Mouse (Mus musculus) brain, embryonic 14.5 days (tissue): ENCODE measurements around the gene Trim7. TPM values are rescaled to one million over a fixed set of nuclear protein-coding genes. Genes with fewer than 3 reads are reported as not detected.
"Not testable (repeated sequence)": the region's sequence is repeated elsewhere in the genome, so short reads cannot be mapped to it uniquely, and the experiment has no call there.

Experiments used
- DNase-seq: peaks from one replicate; pipeline ENCODE4 v3.0.0-alpha.2; 2011; ENCODE audit warnings: low read depth
- CTCF ChIP-seq: fragments of 200-500 bp; IDR thresholded peaks from 2 replicates; pipeline ENCODE4 v1.5.1; 2012; ENCODE audit warnings: inconsistent platforms, mild to moderate bottlenecking, moderate library complexity, borderline replicate concordance; ENCODE audit not compliant: insufficient read depth, insufficient read length; ENCODE audit errors: extremely low read depth
- POLR2A ChIP-seq: fragments of 200-500 bp; IDR thresholded peaks from 2 replicates; pipeline ENCODE4 v1.6.1; 2012; ENCODE audit warnings: mild to moderate bottlenecking, inconsistent platforms, borderline replicate concordance; ENCODE audit not compliant: poor library complexity, insufficient read depth, insufficient read length, severe bottlenecking; ENCODE audit errors: extremely low read depth
- polyA plus RNA-seq: library from polyadenylated mRNA; depleted of rRNA; stranded (reverse); fragments of >200 nt; gene quantifications from 2 replicates; pipeline ENCODE4 v1.2.3, GENCODE M21; 2012; rRNA removed

The Trim7 gene
- 2.6 and 2.8 TPM in 2 replicates for polyA plus RNA-seq

DNA sequence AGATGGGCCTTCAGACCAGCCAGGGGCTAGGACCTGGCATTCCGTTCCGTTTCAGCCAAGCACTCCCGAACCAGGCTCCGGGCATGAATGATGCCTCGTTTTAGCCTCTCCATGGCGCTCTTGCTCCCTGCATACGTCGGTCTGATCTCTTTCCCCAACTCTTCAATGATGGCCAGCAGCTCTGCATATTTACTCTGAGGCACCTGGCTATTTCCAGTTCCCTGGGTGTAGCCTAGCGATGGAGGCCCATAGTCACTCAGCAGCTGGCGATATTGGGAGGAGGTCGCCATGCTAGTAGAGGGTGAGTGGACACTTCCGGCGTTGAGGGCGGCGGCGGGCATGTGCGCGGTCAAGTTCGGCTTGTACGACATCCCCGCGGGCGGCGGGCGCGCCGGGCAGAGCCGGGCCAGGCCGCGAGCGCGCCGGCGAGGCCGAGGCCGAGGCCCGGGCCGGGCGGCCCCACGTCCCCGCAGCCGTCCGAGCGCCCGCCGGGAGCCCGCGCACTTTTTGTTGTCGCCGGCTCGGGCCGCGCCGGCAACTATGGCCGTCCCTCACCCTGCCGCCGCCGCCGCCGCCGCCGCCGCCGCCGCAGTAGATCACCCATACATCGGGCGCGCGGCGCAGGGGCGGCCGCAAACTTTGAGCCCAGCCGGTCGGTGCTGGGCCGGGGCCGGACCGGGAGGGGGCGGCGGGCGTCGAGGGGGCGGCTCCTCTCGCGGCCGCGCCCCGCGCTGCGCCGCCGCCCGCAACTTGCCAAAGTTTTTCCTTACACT, at the start of gene Trim7, which contains the start of gene Gm12184:
Gene Trim7, plus strand, starts transcription at position 162 of the 773 bp plus-strand sequence.
Gene Gm12184, minus strand, starts transcription at position 677 of the 773 bp plus-strand sequence.
- DNase-seq, result not testable (repeated sequence)

DNA sequence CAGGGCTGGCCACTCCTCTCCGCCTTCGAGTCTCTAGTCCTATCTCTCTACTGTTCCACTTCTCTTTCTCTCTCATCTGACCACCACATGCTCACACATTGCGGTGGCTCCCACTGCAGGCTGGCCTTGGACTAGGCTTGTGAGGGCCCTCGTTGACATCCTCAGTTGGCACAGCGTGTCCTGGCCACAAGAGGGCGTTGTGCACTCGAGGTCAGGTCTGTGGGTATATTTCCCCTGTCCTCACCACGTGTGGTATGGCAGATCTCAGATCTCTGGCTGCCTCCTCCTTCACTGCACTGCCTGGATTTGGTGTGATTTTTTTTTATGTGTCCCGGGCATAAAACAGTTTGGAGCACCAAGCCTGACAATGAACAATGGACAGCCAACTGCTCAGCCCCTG, 49.3 kb upstream of the Trim7 start:
- DNase-seq, result no peak

DNA sequence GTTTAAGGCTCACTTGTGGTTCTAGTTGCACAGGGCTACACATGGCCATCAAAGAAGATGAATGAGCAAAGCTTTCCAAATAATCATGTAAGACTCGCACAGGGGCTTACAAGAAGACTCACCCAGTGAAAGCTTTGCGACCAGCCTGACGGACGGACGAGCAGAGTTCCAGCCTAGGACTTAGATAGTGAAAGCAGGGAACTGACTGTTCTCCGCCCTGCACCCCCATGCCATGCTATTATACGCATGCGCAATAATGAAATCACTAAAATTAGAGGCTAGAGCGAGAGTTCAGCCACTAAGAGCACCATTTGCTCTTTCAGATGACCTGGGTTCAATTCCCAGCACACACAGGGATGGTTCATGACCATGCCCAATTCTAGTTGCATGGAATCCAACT, 48.6 kb upstream of the Trim7 start:
- no peak for DNase-seq
- TF ChIP-seq CTCF (no peak), POLR2A (no peak)

More for the DNA sequence above, 49.3 kb upstream of the Trim7 start:
- no peak for TF ChIP-seq POLR2A
- TF ChIP-seq CTCF, result no peak

DNA sequence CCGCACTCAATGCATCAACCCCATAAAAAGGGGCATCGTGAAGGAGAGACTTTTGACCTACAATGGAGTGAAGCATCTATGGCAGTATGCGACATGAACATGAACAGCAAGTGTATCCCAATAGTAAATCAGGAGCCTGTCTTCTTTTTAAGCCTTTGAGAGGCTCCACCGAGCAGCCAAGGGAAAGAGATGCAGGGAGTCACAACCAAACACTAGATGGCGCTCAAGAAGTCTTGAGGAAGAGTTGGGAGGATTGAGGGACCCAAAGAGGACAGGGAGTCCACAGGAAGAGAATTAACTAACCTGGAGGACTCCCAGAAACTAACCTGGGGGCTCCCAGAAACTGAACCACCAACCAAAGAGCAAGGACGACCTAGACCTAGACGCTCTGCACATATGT, 46.5 kb upstream of the Trim7 start:
- TF ChIP-seq POLR2A, result no peak
- peak; percentile 37; the same call in 1 of the 2 replicates for TF ChIP-seq CTCF
- peak; percentile 24 for DNase-seq

DNA sequence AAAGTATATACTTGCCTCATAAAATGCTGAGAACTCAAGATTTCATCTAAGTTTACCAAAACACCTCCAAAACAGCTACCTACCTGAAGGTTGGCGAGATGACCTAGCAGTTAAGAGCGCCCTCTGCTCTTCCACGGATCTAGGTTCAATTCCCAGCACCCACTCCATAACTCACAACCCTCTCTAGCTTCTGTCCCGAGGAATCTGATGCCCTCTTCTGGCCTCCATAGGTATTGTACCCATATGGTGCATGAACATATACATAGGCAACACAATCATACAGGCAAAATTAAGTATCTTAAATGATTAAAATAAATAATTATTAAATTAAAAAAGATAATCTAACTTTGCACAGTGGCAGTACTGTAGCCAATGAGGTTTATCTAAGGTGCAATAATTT, 43.7 kb upstream of the Trim7 start:
- no peak for DNase-seq

DNA sequence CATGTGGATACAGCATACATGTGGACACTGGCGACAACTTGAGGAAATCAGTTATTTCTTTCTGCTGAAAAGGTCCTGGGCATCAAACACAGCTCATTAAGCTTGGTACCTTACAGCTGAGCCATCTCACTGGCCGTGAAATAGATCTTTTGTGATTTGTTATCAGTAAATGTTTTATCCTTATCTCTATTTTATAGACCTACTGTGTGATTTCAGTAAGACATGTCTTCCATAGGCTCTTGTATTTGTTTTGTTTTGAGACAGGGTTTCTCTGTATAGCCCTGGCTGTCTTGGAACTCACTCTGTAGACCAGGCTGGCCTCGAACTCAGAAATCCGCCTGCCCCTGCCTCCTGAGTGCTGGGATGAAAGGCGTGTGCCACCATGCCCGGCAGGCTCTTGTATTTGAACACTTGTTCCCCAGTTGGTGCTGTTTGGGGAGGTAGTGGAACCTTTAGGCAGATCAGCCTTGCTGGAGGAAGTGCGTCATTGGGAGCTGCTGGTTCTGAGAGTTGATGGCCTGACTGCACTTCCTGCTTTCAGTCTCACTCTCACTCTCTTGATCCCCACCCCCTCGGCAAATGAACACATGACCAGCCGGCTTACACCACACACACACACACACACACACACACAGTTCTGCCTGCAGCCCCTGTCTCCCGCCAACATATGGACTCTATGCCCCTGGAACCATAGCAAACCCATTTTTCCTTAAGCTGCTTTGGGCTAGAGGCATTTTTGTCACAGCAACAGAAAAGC, 38.3 kb upstream of the Trim7 start:
- no peak for TF ChIP-seq POLR2A
- TF ChIP-seq CTCF, result no peak

More for the DNA sequence above, 43.7 kb upstream of the Trim7 start:
- TF ChIP-seq POLR2A (no peak), CTCF (no peak)

DNA sequence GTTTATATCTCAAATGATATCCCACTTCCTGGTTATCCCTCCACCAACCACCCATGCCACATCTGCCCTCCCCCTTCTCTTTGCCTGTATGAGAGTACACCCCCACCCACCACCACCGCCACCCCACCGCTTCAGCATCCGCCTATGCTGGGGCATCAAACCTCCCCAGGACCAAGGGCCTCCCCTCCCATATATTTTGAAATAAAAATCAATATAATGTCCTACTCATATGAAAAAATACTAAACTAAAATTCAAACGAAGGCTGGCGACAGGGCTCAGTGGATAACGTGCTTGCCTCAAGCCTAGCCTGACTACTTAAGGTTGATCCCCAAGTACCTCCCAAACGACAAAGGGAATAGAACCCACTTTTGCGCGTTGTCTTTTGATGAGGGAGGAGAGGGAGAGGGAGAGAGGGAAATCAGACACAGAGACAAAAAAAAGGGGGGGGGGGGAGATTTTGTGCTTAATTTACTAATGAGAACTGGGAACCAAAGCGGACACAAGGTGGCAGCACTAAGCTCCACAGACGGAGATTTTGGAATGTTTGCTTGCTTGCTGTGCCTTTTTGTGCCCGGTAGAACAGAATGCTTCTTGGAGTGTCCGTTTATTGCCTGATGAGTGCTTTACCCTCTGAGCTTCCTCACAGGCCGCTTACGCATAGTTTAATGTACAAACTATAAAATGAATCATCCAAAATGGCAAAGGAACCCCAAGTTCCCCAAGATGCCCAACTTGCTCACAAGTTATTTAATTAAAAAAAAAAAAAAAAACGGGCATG, 37.4 kb upstream of the Trim7 start:
- TF ChIP-seq CTCF (peak; percentile 75), POLR2A (no peak)
- DNase-seq, result peak; percentile 90

More for the DNA sequence above, 38.3 kb upstream of the Trim7 start:
- DNase-seq, result peak; percentile 77

DNA sequence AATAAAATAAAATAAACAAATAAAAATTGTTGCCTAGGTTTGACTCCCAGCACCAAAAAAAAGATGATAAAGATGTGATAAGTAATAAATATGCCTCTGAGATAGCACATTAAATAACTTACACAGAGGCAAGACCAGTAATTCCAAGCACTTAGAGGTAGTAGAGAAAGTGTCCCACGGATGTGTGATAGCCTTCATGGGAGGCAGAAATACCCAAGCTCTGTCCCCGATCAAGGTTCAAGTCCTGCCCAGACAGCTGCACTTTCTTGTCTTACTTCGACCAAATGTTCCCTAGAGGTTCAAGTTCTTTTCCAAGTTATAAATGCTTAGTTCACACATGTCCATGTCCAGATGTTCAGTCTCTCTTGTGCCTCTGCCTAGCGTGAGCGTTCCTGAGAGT, 36.7 kb upstream of the Trim7 start:
- TF ChIP-seq POLR2A (no peak), CTCF (no peak)
- no peak for DNase-seq

DNA sequence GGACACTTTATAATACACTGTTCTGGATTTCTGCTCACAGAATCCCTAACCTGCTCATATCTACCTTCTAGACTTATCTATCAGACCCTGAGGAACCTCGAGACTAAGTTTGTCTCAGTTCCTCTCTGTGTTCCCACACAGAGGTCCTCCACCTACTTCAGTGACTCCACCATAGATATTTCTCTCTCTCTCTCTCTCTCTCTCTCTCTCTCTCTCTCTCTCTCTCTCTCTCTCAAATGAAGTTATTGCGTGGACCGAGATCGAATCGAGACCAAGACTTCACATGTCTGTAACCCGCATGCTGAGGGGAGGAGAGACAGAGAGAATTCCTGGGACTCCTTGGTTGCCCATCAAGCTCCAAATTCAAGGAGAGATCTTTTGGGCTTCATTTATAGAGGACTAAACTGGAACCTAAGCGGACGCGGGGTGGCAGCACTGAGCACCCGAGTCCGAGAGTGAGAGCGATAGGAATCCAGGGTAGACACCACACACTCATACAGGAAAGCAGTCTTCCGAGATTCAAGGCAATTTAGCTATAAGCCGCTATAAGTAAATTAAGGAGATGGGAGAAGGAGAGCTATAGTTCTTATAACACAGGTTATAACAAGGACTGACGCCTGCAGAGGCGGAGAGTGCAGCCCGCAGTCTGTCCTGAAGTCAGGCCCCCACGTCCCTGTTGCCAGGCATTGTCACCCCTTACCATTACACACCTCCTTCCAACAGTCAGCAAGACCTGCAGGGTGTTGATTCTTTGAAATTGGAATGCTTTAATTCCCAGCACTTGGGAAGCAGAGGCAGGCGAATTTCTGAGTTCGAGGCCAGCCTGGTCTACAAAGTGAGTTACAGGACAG, 35.7 kb upstream of the Trim7 start:
- no peak for TF ChIP-seq POLR2A
- peak; percentile 89 for TF ChIP-seq CTCF
- peak; percentile 89 for DNase-seq

DNA sequence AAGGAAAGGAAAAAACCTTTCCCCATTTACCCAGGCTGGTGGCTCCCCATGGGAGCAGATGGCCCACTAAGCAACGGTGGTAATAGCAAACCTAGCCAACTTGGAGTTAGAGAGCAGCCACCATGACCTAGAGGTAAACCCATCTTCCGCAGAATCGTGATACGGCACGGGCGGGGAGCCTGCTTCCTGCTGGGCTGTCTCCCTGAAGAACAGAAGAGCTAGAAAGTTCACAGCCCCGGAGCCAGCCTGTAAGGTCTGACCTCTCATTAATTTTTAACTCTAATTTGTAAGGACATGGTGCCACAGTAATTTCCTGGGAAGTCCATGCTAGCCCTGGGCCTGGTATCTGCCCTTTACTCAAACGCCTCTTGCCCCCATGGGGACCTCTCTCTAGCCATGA, 35.0 kb upstream of the Trim7 start:
- DNase-seq, result no peak
- no peak for TF ChIP-seq CTCF
- TF ChIP-seq POLR2A, result no peak

DNA sequence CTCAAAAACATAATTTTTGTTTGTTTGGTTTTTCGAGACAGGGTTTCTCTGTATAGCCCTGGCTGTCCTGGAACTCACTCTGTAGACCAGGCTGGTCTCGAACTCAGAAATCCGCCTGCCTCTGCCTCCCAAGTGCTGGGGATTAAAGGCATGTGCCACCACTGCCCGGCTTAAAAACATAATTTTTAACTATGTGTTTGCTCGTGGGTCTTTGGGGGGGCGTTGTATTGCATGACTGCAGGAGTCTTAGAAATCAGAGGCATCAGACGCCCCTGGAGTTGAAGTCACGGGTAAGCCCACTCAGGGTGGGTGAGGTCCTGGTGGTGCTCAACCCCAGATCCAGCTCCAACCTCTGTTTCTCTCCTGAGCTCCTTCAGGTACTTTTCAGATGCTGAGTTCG, 34.0 kb upstream of the Trim7 start:
- not testable (repeated sequence) for DNase-seq
